Mouse (Mus musculus) hindbrain, embryonic 16.5 days (tissue): Measurements from ENCODE around the gene Nsmce1. TPM values are rescaled to one million over a fixed set of nuclear protein-coding genes. Genes with fewer than 3 reads are reported as not detected.
A peak's percentile ranks its signal among the peaks of the same experiment; 100 is the strongest.

Experiments
- ATAC-seq: fragments of 200-750 bp; cut with Nextera tagmentation; 2 replicates; pipeline ENCODE4 v1.8.0; 2017; ENCODE audit warnings: moderate TSS enrichment, moderate library complexity
- H3K27ac ChIP-seq: fragments of 300-500 bp; sonication (generic); 2 replicates; pipeline ENCODE4 v1.5.1; 2014; ENCODE audit warnings: low read depth, mild to moderate bottlenecking, control low read depth, low read length, moderate library complexity
- H3K27me3 ChIP-seq: fragments of 300-500 bp; sonication (generic); replicated peaks from 2 replicates; pipeline ENCODE4 v1.6.1; 2014; ENCODE audit warnings: low read length; ENCODE audit not compliant: control insufficient read depth, insufficient read depth
- H3K36me3 ChIP-seq: fragments of 300-500 bp; sonication (generic); 2 replicates; pipeline ENCODE4 v1.6.1; 2014; ENCODE audit warnings: mild to moderate bottlenecking, low read length, moderate library complexity, mixed read lengths; ENCODE audit not compliant: control insufficient read depth, insufficient read depth
- H3K4me1 ChIP-seq: fragments of 300-500 bp; sonication (generic); 2 replicates; pipeline ENCODE4 v1.6.1; 2014; ENCODE audit warnings: low read depth, low read length; ENCODE audit not compliant: control insufficient read depth, insufficient read depth
- H3K4me2 ChIP-seq: fragments of 300-500 bp; sonication (generic); 2 replicates; pipeline ENCODE4 v1.6.1; 2014; ENCODE audit warnings: mild to moderate bottlenecking, low read length, control low read depth, moderate library complexity
- H3K4me3 ChIP-seq: fragments of 300-500 bp; sonication (generic); 2 replicates; pipeline ENCODE4 v1.5.1; 2014; ENCODE audit warnings: mild to moderate bottlenecking, low read length, control low read depth, moderate library complexity
- H3K9ac ChIP-seq: fragments of 300-500 bp; sonication (generic); 2 replicates; pipeline ENCODE4 v1.6.1; 2014; ENCODE audit warnings: low read depth, mild to moderate bottlenecking, control low read depth, low read length, moderate library complexity
- H3K9me3 ChIP-seq: fragments of 300-500 bp; sonication (generic); 2 replicates; pipeline ENCODE4 v1.6.1; 2014; ENCODE audit warnings: mild to moderate bottlenecking, low read length, moderate library complexity; ENCODE audit not compliant: control insufficient read depth
- WGBS: fragments of 180-500 bp; shearing (Covaris S2); extraction: QIAGEN DNeasy Blood & Tissue Kit; methylation state at CpG from one replicate; pipeline ENCODE4 v1.1.7; 2014; 5-methylcytosine and 5-hydroxymethylcytosine counted together
- polyA plus RNA-seq: library from polyadenylated mRNA; unstranded; fragments of >200 nt; fragmentation: Nextera tagmentation; extraction: Ambion mirVana; gene quantifications from 2 replicates; pipeline ENCODE4 v1.2.1, GENCODE M21; 2015

Nsmce1 gene
- polyA plus RNA-seq, 1 experiment from 2014 or later = 85.4 TPM

DNA sequence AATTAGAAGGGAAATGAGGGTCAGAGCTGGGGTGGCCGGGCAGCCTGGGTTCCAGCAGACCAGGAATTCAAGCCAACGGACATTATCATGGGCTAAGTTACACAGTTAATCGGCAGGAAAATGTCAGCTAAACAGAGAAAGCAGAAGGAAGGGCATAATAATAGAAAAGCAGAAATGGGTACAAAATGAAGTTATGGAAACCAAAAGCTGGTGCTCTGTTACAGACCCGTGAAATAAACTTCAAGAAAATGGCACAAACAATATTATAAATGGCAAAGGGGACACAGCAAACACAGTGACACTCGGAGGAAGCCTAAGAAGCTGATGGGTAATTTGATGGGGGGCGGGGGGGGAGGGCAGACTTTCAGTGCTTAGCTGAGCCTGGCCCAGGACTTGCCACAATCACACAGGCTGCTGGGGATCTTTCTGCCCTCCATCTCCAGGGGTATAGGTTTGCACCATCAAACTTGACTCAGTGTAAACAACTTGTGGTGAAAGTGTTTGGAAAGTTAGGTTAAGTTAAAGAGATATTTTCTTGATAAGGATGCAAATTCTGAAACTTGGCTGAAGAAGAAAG is 4.6 kb upstream of the Nsmce1 start:
- Histone ChIP-seq H3K4me2 (no peak overlapping the region), H3K27me3 (no peaks in the 10 kb centered on the region), H3K27ac (no peak overlapping the region), H3K4me1 (peaks cover 6% of the 10 kb centered on the region), H3K4me3 (no peak overlapping the region), H3K36me3 (no peaks in the 10 kb centered on the region), H3K9ac (no peak overlapping the region), H3K9me3 (no peaks in the 10 kb centered on the region)
- WGBS = 78% methylated on average over 6 of the region's 6 CpGs
- ATAC-seq = no peak

DNA sequence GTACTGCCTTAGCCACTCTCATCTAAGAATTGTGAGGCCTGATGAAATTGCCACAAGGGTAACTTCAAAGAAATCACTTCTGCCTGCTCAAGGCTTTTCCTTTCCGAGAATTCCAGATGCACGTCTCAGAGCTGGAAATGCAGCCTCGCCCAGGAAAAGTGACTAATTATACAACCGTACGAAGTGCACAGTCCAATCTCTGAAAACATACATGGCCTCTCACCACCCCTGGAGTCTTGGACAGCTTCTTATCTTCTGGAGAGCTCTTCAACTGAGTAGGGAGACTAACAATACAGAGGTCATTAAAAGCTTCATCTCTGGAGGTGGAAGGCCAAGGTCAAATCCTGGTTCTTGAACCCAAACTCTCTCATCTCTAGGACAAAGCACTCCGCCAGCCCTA is 1.2 kb upstream of the Nsmce1 start:
- H3K4me2 ChIP-seq = no peak overlapping the region

DNA sequence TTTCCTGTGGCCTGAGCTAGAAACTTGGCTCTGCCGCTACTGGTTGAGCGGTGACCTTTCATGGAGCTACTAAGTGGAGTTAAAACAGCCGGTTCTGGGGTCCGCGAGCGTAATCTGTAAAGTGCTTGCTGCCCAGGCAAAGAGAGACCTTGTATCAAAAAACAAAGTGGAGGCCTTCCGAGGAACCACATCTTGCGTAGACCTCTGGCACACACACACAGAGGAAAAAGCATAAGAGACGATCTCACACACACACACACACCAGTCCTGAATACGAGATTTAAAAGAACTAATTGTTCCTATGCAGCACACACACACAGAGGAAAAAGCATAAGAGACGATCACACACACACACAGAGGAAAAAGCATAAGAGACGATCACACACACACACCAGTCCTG is 364 bp upstream of the Nsmce1 start:
- ATAC-seq = no peak; the same call in 1 of the 2 replicates
- H3K4me3 ChIP-seq = peak overlapping the region; percentile 65
- peak overlapping the region; percentile 75 for H3K4me2 ChIP-seq
- peak overlapping the region; percentile 90 for H3K27ac ChIP-seq
- no peaks in the 10 kb centered on the region for H3K9me3 ChIP-seq
- peak overlapping the region; percentile 82 for H3K9ac ChIP-seq
- H3K36me3 ChIP-seq = no peaks in the 10 kb centered on the region
- WGBS = 15% methylated on average over 12 of the region's 12 CpGs
- no peaks in the 10 kb centered on the region for H3K27me3 ChIP-seq
- H3K4me1 ChIP-seq = peaks cover 14% of the 10 kb centered on the region

More for the DNA sequence above, 1.2 kb upstream of the Nsmce1 start:
- Histone ChIP-seq H3K4me1 (peaks cover 14% of the 10 kb centered on the region), H3K27me3 (no peaks in the 10 kb centered on the region), H3K9me3 (no peaks in the 10 kb centered on the region), H3K4me3 (no peak overlapping the region), H3K36me3 (no peaks in the 10 kb centered on the region), H3K27ac (no peak overlapping the region), H3K9ac (no peak overlapping the region)
- ATAC-seq = no peak
- WGBS = 92% methylated on average over 6 of the region's 6 CpGs

DNA sequence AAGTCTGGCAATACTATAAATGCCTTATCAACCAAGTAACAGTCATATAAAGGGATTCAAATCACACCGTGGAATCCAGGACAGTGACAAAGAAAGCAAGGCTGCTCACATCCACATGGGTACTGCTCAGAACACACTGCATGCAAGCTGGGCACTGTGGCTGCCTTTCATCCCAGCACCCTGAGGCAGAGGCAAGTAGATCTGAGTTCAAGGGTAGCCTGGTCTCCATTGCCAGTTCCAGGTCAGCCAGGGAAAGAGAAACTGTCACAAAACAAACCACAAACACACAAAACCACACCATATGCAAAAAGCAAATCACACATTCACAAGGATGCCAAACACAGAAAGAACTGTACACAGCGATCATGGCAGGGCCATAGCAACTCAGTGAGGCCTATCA is 1.8 kb downstream of the Nsmce1 start:
- no peaks in the 10 kb centered on the region; the same call in 1 of the 2 replicates for H3K36me3 ChIP-seq
- ATAC-seq = no peak
- no peak overlapping the region for H3K4me3 ChIP-seq
- H3K4me2 ChIP-seq = no peak overlapping the region
- no peak overlapping the region for H3K27ac ChIP-seq
- 87% methylated on average over 2 of the region's 2 CpGs for WGBS
- no peaks in the 10 kb centered on the region for H3K9me3 ChIP-seq
- H3K4me1 ChIP-seq = peaks cover 14% of the 10 kb centered on the region
- no peaks in the 10 kb centered on the region for H3K27me3 ChIP-seq
- H3K9ac ChIP-seq = 0 out of 2 replicates have a peak overlapping the region, but pooled peaks have one; percentile 1

DNA sequence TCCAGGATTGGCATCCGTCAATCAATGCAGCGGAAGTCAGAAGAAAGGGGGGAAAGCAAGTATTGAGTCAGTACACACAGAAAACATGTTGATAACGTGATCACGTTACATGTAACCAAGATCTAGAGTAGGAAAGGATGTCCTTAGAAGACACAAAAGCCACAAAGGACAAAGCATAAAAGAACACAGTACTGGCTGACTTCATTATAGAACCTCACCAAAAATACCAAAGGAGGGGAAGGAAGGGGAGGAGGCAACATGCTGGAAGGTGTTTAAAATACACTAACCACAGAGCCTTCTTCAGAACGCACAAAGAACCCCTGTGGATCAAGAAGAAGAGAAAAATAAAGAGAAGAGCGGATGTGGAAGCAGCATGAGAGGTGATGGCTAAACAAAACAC is 2.7 kb downstream of the Nsmce1 start:
- Histone ChIP-seq H3K36me3 (no peaks in the 10 kb centered on the region; the same call in 1 of the 2 replicates), H3K4me1 (peaks cover 14% of the 10 kb centered on the region), H3K9ac (no peak overlapping the region), H3K4me3 (no peak overlapping the region), H3K9me3 (no peaks in the 10 kb centered on the region), H3K27me3 (no peaks in the 10 kb centered on the region), H3K4me2 (no peak overlapping the region), H3K27ac (no peak overlapping the region)
- no peak for ATAC-seq
- 80% methylated on average over 6 of the region's 6 CpGs for WGBS

DNA sequence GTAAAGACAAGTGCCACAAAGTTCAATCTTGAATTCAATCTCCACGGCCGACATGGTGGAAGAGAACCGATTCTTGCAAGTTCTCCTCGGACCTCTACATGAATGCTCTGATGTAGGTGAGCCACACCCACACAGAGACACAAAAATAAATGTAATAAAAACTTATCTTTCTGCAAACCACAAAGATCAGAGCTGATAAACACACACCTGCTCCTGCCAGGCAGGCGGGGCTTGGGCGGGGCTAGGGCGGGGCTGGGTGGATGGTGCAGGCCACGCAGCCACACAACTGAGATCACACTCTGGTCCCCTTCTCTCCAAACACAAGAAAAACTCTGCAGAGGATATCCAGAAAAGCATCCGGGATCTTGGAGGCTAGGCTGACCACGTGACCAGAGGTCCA is 4.3 kb downstream of the Nsmce1 start:
- WGBS = 96% methylated on average over 10 of the region's 10 CpGs
- H3K4me2 ChIP-seq = no peak overlapping the region
- H3K4me1 ChIP-seq = peaks cover 13% of the 10 kb centered on the region
- no peak for ATAC-seq
- no peak overlapping the region for H3K9ac ChIP-seq
- H3K9me3 ChIP-seq = no peaks in the 10 kb centered on the region
- no peaks in the 10 kb centered on the region; the same call in 1 of the 2 replicates for H3K36me3 ChIP-seq
- H3K4me3 ChIP-seq = no peak overlapping the region
- H3K27me3 ChIP-seq = no peaks in the 10 kb centered on the region
- H3K27ac ChIP-seq = no peak overlapping the region

DNA sequence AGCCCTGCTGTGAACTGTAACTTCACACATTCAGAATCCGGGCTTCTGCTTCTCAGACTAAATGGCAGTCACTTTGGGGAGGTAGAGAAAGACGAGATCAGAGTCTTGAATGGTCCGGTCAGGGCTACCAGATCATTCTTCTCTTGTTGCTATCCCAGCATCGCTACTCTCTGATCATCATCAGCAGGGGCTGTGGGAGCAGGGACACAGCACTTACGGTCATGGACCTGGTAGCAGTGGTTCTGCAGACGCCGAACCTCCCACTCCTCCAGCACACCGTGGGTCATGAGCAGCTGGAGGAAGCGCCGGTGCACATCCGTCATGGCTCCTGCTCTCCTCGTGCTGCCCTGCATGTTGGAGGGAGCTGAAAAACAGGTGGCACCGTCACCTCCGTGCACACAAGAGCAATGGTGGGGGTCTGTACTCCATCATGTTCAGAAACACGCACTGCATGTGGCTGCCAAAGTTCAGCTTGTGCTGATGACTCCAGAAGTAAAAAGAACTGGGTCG is 5.2 kb downstream of the Nsmce1 start:
- H3K27me3 ChIP-seq = no peaks in the 10 kb centered on the region
- H3K4me3 ChIP-seq = no peak overlapping the region
- H3K9me3 ChIP-seq = no peaks in the 10 kb centered on the region
- no peak overlapping the region for H3K4me2 ChIP-seq
- ATAC-seq = no peak
- WGBS = 93% methylated on average over 16 of the region's 16 CpGs
- no peak overlapping the region for H3K27ac ChIP-seq
- no peak overlapping the region for H3K9ac ChIP-seq
- H3K36me3 ChIP-seq = no peaks in the 10 kb centered on the region; the same call in 1 of the 2 replicates
- peaks cover 8% of the 10 kb centered on the region for H3K4me1 ChIP-seq

DNA sequence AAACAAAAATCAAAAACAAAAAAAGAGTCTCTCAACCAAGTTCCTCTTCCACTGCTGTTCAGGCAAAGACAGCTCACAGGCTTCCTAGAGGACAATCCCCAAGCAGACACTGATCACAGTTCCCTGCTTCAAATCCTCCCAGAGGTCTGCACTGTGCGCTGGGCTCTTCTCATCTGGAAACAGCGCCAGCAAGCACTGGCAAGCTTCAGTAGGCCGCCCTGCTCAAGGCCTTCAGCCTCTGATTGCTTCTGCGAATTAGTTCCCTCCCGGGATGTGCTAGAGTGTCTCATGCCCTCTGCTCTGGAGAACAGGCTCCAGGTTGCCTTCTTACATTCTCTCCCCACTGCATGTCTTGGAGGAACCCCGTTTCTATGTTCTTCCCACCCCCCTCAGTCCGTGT is 6.6 kb downstream of the Nsmce1 start:
- H3K4me1 ChIP-seq = 0 out of 2 replicates have a peak, but pooled peaks cover 2% of the 10 kb centered on the region
- no peaks in the 10 kb centered on the region; the same call in 1 of the 2 replicates for H3K36me3 ChIP-seq
- no peak for ATAC-seq
- no peak overlapping the region for H3K9ac ChIP-seq
- no peak overlapping the region for H3K4me3 ChIP-seq
- no peaks in the 10 kb centered on the region for H3K9me3 ChIP-seq
- no peak overlapping the region for H3K4me2 ChIP-seq
- WGBS = 93% methylated on average over 7 of the region's 7 CpGs
- no peak overlapping the region for H3K27ac ChIP-seq
- H3K27me3 ChIP-seq = no peaks in the 10 kb centered on the region

DNA sequence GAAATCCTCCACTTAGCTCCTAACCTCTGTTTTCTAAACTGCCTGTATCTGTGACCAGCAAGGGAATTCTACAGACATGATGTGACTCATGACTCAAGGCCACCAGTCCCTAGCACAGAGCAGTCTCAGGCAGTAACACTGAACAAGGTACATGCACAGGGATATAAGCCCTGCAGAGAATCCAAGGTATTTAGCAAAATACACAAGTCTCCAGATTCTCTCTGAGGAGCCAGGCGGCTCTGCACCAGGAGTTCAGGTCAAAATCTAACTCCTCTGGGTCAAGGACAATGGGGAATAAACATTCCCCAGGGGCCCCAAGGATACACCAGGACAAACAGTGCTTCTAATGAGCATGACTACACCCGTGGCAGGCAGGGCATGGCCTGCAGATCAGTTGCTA is 8.5 kb downstream of the Nsmce1 start:
- no peaks in the 10 kb centered on the region for H3K4me1 ChIP-seq
- no peak overlapping the region for H3K27ac ChIP-seq
- no peak overlapping the region for H3K4me2 ChIP-seq
- peaks cover 1% of the 10 kb centered on the region for H3K36me3 ChIP-seq
- no peaks in the 10 kb centered on the region for H3K9me3 ChIP-seq
- H3K27me3 ChIP-seq = no peaks in the 10 kb centered on the region
- H3K4me3 ChIP-seq = no peak overlapping the region
- 50% methylated on average over 2 of the region's 2 CpGs for WGBS
- no peak for ATAC-seq
- no peak overlapping the region for H3K9ac ChIP-seq
